Mouse (Mus musculus): Measurements from ENCODE around the gene Akap8.

- TF ChIP-seq CTCF (IDR thresholded peaks at IDR 0.05; ENCODE audit: low read depth, low read length) (no peak), GATA1 (IDR thresholded peaks at IDR 0.05; ENCODE audit: borderline replicate concordance, low read length) (no peak), GATA2 (IDR thresholded peaks at IDR 0.05; ENCODE audit: borderline replicate concordance, low read depth, low read length) (no peak)
Measured at GRCm38 (mm10) chr17:32354211-32354610, 33.2 kb upstream of the Akap8 start.

Measured in G1E (cell line).